Mouse (Mus musculus) liver, postnatal 0 days (tissue): ENCODE data around the gene Rab5b. TPM values are rescaled to one million over a fixed set of nuclear protein-coding genes. Genes with fewer than 3 reads are reported as not detected.
A peak's percentile ranks its signal among the peaks of the same experiment; 100 is the strongest.

Experiments
- ATAC-seq: fragments of 200-750 bp; cut with Nextera tagmentation; 2 replicates; pipeline ENCODE4 v1.8.0; 2017; ENCODE audit warnings: mild to moderate bottlenecking, moderate library complexity
- DNase-seq: peaks from one replicate; pipeline ENCODE4 v3.0.0-alpha.2; 2016
- H3K27ac ChIP-seq: fragments of 300-500 bp; sonication (generic); 2 replicates; pipeline ENCODE4 v1.5.1; 2014; ENCODE audit warnings: antibody characterized with exemption, moderate library complexity, mild to moderate bottlenecking, low read depth
- H3K27me3 ChIP-seq: fragments of 300-500 bp; sonication (generic); 2 replicates; pipeline ENCODE4 v1.6.1; 2014; ENCODE audit warnings: low read length, control low read depth, mixed read lengths; ENCODE audit not compliant: insufficient read depth
- H3K36me3 ChIP-seq: fragments of 300-500 bp; sonication (generic); replicated peaks from 2 replicates; pipeline ENCODE4 v1.6.1; 2014; ENCODE audit warnings: mild to moderate bottlenecking, control low read depth, low read length, moderate library complexity, mixed read lengths; ENCODE audit not compliant: insufficient read depth
- H3K4me1 ChIP-seq: fragments of 300-500 bp; sonication (generic); 2 replicates; pipeline ENCODE4 v1.6.1; 2014; ENCODE audit warnings: antibody characterized with exemption, mild to moderate bottlenecking, control low read depth; ENCODE audit not compliant: insufficient read depth
- H3K4me2 ChIP-seq: fragments of 300-500 bp; sonication (generic); 2 replicates; pipeline ENCODE4 v1.6.1; 2014; ENCODE audit warnings: low read depth, mild to moderate bottlenecking, low read length, moderate library complexity, mixed read lengths
- H3K4me3 ChIP-seq: fragments of 300-500 bp; sonication (generic); 2 replicates; pipeline ENCODE4 v1.5.1; 2014; ENCODE audit warnings: low read depth, low read length
- H3K9ac ChIP-seq: fragments of 300-500 bp; sonication (generic); replicated peaks from 2 replicates; pipeline ENCODE4 v1.6.1; 2014; ENCODE audit warnings: mild to moderate bottlenecking, moderate library complexity
- H3K9me3 ChIP-seq: fragments of 300-500 bp; sonication (generic); 2 replicates; pipeline ENCODE4 v1.6.1; 2016; ENCODE audit warnings: mild to moderate bottlenecking, control low read depth, low read length, mixed read lengths
- CTCF ChIP-seq: sonication (generic); IDR thresholded peaks from 2 replicates; pipeline ENCODE4 v1.5.1; 2016; ENCODE audit warnings: antibody characterized with exemption, low read depth
- EP300 ChIP-seq: IDR thresholded peaks from 2 replicates; pipeline ENCODE4 v1.6.1; 2016; ENCODE audit warnings: antibody characterized with exemption, low read depth, mild to moderate bottlenecking
- WGBS: fragments of 180-500 bp; shearing (Covaris S2); extraction: QIAGEN DNeasy Blood & Tissue Kit; methylation state at CpG from one replicate; pipeline ENCODE4 v1.1.7; 2014; ENCODE audit not compliant: insufficient replicate concordance; 5-methylcytosine and 5-hydroxymethylcytosine counted together
- polyA plus RNA-seq: library from polyadenylated mRNA; unstranded; fragments of >200 nt; fragmentation: Nextera tagmentation; extraction: Ambion mirVana; gene quantifications from 2 replicates; pipeline ENCODE4 v1.2.1, GENCODE M21; 2015

The Rab5b gene
- polyA plus RNA-seq, 1 experiment from 2014 or later: 26.2 TPM

DNA sequence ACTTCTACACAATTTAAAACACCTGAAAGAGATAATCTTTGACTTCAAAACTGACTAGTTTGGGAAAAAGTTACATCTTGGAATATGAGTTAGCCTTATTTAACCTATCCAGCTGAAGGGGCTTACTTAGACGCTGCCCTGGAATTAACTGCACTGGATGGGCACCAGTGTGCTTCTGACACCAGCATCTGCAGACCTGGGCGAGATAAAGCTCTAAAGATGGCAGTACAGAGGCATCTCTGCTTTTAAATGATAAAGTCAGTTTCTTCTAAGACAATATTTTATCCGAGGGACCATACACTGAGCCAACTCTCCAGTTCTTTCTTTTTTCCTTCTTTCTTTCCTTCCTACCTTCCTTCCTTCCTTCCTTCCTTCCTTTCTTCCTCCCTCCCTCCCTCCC is 31.3 kb downstream of the Rab5b start:
- H3K4me2 ChIP-seq: peak overlapping the region; percentile 10
- WGBS: 53% methylated on average over 3 of the region's 3 CpGs
- peak overlapping the region; percentile 41; the same call in 1 of the 2 replicates for H3K27ac ChIP-seq
- no peak overlapping the region for H3K9ac ChIP-seq
- no peaks in the 10 kb centered on the region for H3K9me3 ChIP-seq
- peaks cover 18% of the 10 kb centered on the region for H3K4me1 ChIP-seq
- H3K27me3 ChIP-seq: peaks cover 12% of the 10 kb centered on the region; the same call in 1 of the 2 replicates
- no peak for DNase-seq
- no peaks in the 10 kb centered on the region for H3K36me3 ChIP-seq
- H3K4me3 ChIP-seq: no peak overlapping the region
- ATAC-seq: peak; percentile 86
- TF ChIP-seq CTCF: no peak
- peak; percentile 86 for TF ChIP-seq EP300

DNA sequence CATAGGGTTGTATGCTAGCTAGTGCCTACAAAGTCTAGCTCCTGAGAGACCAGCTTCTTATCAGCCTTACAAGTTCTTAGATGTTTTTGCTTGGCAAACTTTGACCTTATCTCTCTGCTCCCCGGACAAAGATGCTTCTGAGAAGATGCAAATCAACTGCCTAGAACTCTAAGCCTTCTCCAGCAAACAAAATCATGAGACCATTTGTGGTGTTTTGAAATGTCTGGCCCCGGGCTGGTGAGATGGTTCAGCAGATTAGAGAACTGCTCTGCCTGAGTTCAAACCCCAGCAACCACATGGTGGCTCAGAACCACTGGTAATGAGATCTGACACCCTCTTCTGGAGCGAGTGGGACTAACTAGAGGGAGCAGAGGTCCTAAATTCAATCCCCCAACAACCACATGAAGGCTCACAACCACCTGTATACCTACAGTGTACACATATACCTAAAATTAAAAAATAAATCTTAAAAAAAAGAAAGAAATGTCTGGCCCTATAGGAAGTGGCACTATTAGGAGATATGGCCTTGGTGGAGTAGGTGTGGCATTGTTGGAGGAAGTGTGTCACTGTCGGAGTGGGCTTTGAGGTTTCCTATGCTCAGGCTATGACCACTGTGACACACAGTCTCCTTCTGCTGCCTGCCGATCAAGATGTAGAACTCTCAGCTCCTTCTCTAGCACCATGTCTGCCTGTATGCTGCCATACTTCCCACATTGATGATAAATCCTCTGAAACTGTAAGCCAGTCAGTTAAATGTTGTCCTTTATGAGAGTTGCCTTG is 32.4 kb downstream of the Rab5b start:
- no peak for DNase-seq
- H3K9ac ChIP-seq: no peak overlapping the region
- H3K27me3 ChIP-seq: peaks cover 1% of the 10 kb centered on the region; the same call in 1 of the 2 replicates
- 32% methylated on average over 5 of the region's 5 CpGs for WGBS
- H3K4me3 ChIP-seq: no peak overlapping the region
- peaks cover 10% of the 10 kb centered on the region for H3K4me1 ChIP-seq
- no peak for ATAC-seq
- H3K9me3 ChIP-seq: no peaks in the 10 kb centered on the region
- no peaks in the 10 kb centered on the region for H3K36me3 ChIP-seq
- no peak for TF ChIP-seq EP300
- no peak for TF ChIP-seq CTCF
- no peak overlapping the region for H3K4me2 ChIP-seq
- no peak overlapping the region for H3K27ac ChIP-seq

DNA sequence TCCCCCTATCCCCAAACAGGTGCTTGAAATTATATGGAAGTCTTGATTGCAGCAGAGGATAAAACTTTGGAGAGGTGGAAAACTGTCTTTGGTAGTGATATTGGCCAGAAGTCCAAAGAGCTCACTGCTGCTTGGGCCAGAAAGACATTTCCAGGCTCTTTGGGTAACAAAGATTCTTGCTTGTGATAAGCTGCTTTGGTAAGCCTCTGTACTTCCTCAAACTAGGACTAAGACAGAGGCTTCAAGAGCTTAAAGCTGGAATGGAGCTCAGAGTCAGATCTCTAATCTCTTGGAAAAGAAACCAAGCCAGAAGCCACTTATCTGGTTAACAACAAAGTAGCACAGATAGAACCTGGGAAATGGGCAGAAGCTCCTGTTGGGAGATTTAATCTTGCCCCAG is 33.6 kb downstream of the Rab5b start:
- peaks cover 8% of the 10 kb centered on the region for H3K4me1 ChIP-seq
- no peaks in the 10 kb centered on the region for H3K9me3 ChIP-seq
- ATAC-seq (no peak), DNase-seq (no peak)
- H3K27me3 ChIP-seq: no peaks in the 10 kb centered on the region
- no peak overlapping the region for H3K4me3 ChIP-seq
- no peak overlapping the region for H3K9ac ChIP-seq
- H3K4me2 ChIP-seq: no peak overlapping the region
- H3K27ac ChIP-seq: no peak overlapping the region
- no peaks in the 10 kb centered on the region for H3K36me3 ChIP-seq
- TF ChIP-seq EP300 (no peak), CTCF (no peak)

DNA sequence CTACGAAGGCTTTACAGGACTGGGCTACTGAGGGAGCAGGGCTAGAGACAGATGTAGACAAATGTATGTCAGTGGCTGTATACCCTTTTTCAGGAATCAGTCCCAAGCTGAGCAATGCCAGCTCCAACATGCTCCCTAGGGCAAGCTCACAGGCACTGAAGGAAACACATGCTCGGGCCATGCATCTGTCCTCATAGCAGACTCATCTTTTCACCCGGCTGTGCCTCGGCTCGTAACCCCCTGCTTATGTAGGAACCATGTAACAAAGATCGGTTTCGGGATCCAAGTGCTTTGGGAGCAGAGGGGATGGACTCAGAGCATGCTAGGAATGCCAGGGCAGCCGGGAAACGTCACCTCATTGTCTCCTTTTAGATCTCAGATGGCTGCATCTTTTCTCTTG is 36.6 kb downstream of the Rab5b start:
- H3K27ac ChIP-seq: no peak overlapping the region
- H3K9ac ChIP-seq: no peak overlapping the region
- peaks cover 23% of the 10 kb centered on the region for H3K4me1 ChIP-seq
- no peaks in the 10 kb centered on the region for H3K36me3 ChIP-seq
- WGBS: 64% methylated on average over 9 of the region's 9 CpGs
- no peaks in the 10 kb centered on the region for H3K27me3 ChIP-seq
- H3K4me2 ChIP-seq: no peak overlapping the region
- TF ChIP-seq CTCF (no peak), EP300 (no peak)
- DNase-seq (no peak), ATAC-seq (no peak)
- H3K9me3 ChIP-seq: no peaks in the 10 kb centered on the region
- no peak overlapping the region for H3K4me3 ChIP-seq

DNA sequence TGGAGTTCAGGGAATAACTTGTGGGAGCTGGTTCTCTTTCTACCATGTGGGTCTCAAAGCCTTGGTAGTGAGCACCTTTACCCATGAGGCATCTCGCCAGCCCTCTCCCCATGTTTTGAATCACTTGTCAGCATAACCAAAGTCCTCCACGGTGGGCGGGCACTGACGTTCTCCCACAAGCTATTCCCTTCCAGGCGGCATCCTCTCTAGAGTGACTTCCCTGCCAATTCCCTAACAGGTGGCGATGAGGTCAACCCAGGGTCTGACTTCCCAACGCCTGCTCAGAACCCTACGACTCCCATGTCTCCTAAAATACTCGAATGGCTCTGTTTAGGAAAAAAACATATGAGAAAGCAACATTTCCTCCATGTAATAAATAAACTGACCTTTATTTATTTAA is 38.2 kb downstream of the Rab5b start:
- Histone ChIP-seq H3K4me2 (no peak overlapping the region), H3K27ac (no peak overlapping the region), H3K4me1 (peaks cover 18% of the 10 kb centered on the region), H3K9me3 (no peaks in the 10 kb centered on the region), H3K27me3 (no peaks in the 10 kb centered on the region), H3K4me3 (no peak overlapping the region), H3K36me3 (no peaks in the 10 kb centered on the region), H3K9ac (no peak overlapping the region)
- ATAC-seq (no peak), DNase-seq (no peak)
- 53% methylated on average over 9 of the region's 9 CpGs for WGBS
- TF ChIP-seq CTCF: no peak
- TF ChIP-seq EP300: no peak

- Histone ChIP-seq H3K36me3 (no peaks in the 10 kb centered on the region), H3K9me3 (no peaks in the 10 kb centered on the region), H3K27ac (no peak overlapping the region), H3K4me1 (peaks cover 18% of the 10 kb centered on the region), H3K4me3 (no peak overlapping the region), H3K27me3 (no peaks in the 10 kb centered on the region), H3K9ac (no peak overlapping the region), H3K4me2 (no peak overlapping the region)
- no peak for ATAC-seq
- DNase-seq: no peak
- TF ChIP-seq CTCF: no peak
- TF ChIP-seq EP300: no peak
- 53% methylated on average over 1 of the region's 1 CpGs for WGBS
These were observed 39.3 kb downstream of the Rab5b start for GRCm38 (mm10) chr10:128656731-128657130.

- DNase-seq (no peak), ATAC-seq (peak; percentile 66; the same call in 1 of the 2 replicates)
- Histone ChIP-seq H3K36me3 (no peaks in the 10 kb centered on the region), H3K27ac (no peak overlapping the region), H3K9ac (no peak overlapping the region), H3K4me1 (peaks cover 18% of the 10 kb centered on the region), H3K4me2 (no peak overlapping the region), H3K4me3 (no peak overlapping the region), H3K27me3 (no peaks in the 10 kb centered on the region), H3K9me3 (no peaks in the 10 kb centered on the region)
- WGBS: 47% methylated on average over 3 of the region's 3 CpGs
- no peak for TF ChIP-seq CTCF
- no peak for TF ChIP-seq EP300
These were observed 40.8 kb downstream of the Rab5b start for GRCm38 (mm10) chr10:128655254-128655653.
